Mouse (Mus musculus): ENCODE data around the gene Foxo4.

Gene Foxo4

DNA sequence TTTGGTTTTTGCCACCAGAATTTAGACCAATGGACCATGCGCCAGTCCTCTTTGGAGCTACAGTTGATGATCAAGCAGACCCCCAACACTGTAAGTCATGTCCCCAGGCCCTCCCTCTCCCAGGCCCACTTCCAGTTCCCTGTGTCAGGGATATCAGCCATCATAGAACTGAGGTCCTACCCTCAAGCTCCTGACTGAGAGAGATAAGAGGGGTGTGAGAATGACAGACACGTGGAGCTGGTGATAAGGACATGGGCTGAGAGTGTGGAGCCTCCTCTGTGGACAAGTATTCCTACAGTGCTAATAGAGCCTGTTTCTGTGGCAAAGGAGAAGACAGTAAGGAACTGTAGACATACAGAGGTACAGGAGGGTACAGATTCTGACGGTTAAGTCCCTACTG lies 33.2 kb downstream of the Foxo4 start:
- in situ Hi-C loops (cut with MboI; ENCODE audit: unreplicated experiment in 2 of 2), result loop anchor here in 1 of 2 experiments (10.0 kb wide), 1 partner anchor 153 kb away; no protein-coding TSS in a partner anchor

DNA sequence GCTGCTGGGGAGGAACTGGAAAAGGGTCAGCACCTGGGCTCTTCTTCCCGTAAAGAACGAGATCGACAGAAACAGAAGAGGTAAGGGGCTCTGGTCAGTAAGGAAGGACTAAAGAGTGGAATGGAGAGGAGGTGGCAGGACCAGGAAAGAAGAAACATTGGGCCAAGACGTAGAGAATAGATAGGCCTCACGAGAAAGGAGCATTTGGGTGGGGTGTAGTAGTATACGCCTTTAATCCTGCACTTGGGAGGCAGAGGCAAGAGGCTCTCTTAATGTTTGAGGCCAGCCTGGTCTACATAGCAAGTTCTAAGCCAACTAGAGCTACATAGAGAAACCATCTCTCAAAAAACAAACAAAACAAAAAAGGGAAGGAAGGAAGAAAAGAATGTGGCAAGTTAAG lies 34.1 kb downstream of the Foxo4 start:
- in situ Hi-C loops (cut with MboI; ENCODE audit: unreplicated experiment in 2 of 2), result loop anchor here in 1 of 2 experiments (10.0 kb wide), 1 partner anchor 154 kb away; no protein-coding TSS in a partner anchor

DNA sequence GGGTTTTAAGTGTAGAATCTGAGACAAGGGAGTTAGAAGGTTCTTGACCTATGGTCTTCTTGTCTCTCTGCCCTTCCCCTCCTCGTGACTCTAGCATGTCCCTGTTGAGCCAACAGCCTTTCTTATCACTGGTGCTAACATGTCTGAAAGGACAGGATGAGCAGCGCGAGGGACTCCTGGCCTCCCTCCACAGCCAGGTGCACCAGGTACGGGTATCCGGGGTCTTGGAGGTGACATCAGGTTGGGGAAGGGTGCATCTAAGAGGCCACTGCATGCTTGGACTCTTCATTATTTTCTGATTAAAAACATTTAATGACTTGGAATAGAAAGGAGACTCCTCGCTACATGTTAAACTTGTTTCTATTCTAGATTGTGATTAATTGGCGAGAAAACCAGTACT lies 34.7 kb downstream of the Foxo4 start:
- in situ Hi-C loops (cut with MboI; ENCODE audit: unreplicated experiment in 2 of 2), result loop anchor here in 1 of 2 experiments (10.0 kb wide), 1 partner anchor 154 kb away; no protein-coding TSS in a partner anchor

DNA sequence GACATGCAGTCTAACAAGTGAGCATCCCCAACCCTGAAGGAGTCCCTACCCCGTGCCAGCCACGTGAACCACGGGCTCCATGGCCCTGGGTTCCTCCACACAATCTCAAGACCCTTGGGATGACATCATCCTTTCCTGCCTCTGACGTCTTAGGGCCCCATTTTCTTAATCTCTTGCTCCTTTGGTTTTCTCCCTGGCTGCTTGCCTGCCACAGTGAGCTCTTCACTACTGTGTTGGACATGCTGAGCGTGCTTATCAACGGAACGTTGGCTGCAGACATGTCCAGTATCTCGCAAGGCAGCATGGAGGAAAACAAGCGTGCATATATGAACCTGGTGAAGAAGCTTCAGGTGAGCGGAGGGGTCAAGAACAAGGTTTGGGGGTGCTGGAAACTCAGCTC lies 35.8 kb downstream of the Foxo4 start:
- in situ Hi-C loops (cut with MboI; ENCODE audit: unreplicated experiment in 2 of 2), result no loop called here

DNA sequence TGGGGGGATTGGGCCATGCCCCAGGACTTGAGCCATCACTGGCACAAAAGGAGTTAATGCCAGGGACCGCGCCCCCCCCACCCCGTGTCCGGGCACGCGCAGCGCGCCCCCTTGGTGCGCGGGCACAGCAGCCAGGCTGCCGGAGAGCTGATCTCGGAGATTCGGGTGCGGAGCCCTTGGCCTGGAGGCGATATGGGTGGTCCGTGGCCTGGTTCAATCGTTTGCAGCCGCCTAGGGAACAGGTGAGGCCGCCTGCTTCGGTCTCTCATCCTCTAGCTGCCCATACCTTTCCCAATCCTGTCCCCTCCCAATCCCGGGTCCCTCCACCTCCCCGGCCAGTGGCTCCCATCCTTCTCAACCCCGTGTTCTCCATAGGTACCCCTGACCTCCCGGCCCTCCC lies 44.7 kb downstream of the Foxo4 start, which contains the start of gene Nlgn3:
Gene Nlgn3 (plus strand): TSS at position 114 of the 400 bp plus-strand sequence.
- in situ Hi-C loops (cut with MboI; ENCODE audit: unreplicated experiment in 2 of 2), result no loop called here

DNA sequence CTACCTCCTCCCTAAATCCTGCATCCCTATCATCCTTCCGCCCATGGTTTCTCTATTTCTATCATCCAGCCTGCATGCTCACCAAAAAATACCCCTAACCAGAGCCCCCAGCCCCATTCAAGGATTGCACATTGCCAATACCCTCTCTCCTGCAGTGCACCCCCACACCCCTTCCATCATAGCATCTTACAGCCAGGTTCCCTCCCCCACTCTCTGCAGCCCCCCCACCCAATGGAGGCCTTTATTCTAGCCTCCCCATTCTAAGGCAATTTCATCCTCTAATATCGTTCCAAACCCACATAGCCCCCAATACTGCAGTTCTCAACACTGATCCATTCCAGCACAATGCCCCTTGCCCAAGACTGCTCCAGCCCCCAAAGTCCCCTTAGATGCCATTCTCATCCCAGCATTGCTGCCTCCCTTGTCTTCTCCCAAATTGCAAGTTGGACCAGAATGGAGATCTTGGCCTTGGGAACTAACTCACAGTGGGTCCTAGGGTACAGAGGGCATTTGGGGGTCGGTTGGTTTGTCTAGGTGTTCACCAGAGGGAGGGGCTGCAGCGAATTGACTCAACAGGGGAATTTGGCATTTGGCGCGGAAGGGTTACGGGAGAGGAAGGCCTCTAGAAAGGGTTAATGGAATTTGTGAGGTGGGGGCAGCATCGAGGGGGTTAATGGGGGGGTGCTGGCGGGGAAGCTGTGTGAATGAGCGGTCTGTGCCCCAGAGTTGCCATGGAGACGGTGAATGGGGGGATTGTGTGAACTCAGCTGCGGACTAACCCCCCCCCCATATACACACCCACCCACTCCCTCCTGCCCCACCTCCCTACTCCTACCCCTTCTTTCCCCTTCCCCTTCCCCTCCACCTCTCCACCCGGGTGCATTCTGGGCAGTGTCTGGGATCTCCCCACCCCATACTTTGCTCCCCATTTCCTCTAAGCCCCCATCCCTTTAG lies 45.4 kb downstream of the Foxo4 start:
- in situ Hi-C loops (cut with MboI; ENCODE audit: unreplicated experiment in 2 of 2), result no loop called here

DNA sequence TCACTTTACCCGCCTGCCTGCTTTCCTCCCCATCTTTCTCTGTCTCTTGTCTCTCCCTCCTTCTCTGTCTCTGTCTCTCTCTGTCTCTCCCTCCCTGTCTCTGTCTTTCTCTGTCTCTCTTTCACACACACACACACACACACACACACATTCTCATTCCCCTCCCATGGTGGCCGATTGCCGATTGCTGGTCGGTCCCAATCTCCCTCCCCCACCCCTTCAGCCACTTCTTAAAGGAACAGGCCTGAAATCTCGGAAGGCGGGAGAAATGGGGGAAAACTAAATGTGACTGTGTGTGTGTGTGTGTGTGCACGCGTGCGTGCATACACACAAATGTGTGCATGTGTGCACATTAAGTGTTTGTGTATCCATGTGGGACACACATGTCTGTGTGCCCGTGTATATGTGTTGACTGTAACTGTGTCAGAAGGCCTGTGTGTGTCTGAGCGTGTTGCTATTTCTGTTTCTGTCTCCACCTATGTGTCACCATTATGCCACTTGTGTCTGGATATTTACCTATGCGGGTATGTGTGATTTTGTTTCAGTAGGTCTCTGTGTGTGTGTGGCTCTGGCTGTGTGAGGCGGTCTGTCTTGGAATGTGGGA lies 46.2 kb downstream of the Foxo4 start:
- in situ Hi-C loops (cut with MboI; ENCODE audit: unreplicated experiment in 2 of 2), result no loop called here

DNA sequence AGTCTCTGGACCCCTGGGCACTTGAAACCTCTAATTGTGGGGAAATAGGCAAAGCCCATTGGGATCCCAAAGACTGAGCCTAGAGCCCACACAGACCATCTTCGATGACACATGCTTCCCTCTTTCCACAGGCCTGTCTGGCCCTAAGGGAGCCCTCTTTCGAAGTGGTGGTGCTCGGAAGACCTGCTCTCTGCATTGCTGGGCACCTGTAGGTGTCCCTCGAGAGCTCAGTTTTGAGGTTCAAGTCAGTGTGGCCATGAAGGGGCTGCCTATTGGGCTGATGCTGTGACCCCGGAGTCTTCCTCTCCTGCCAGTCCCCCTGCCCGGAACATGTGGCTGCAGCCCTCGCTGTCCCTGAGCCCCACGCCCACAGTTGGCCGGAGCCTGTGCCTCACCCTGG lies 47.3 kb downstream of the Foxo4 start:
- in situ Hi-C loops (cut with MboI; ENCODE audit: unreplicated experiment in 2 of 2), result no loop called here

DNA sequence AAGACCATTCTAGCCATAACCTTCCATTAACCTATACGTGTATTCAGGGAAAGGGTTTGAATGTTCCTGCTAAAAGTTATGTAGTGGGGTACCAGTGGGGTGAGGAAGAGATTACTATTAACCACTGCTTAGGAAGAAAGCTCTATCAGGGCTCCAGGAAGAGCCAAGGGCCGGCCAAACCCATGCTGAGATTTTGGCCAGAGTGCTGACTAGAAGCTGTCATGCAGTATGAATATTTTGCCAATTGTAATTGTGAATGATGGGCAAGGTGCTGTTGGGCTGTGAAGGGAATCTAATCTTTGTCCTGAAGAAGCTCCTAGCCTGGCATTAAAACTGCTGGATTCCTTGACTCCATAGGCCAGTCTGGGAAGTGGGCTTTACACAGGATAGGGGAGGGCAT lies 50.3 kb downstream of the Foxo4 start:
- in situ Hi-C loops (cut with MboI; ENCODE audit: unreplicated experiment in 2 of 2), result no loop called here

DNA sequence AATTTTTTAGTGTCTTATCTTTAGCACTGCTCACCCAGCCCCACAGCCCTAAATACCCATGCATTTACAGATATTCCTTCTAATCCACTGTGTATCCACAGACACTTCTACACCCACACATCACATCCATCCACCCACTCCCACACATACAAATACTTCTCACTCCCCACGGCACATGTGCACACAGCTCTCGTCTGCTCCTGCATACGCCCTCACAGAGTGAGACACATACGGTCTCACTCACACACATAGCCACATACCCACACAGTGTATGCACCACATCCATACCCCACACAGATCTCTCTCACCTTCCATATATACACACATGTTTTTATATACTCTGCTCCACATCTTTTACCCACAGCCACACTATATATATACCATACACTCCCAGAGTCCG lies 55.0 kb downstream of the Foxo4 start:
- in situ Hi-C loops (cut with MboI; ENCODE audit: unreplicated experiment in 2 of 2), result no loop called here

All from v-Abl transformed pro-B cells (cell line).